Mouse (Mus musculus) kidney, adult 2 months (tissue): ENCODE measurements around the gene Map3k9.

ENCODE experiments used
- CTCF ChIP-seq: fragments of 200-500 bp; conservative IDR thresholded peaks from 2 replicates; pipeline ENCODE4 v1.5.1; 2011; ENCODE audit warnings: low read depth, mild to moderate bottlenecking, control low read depth, low read length, moderate library complexity, mixed read lengths; ENCODE audit not compliant: insufficient read depth, insufficient read length
- POLR2A ChIP-seq: fragments of 200-500 bp; IDR thresholded peaks from one replicate; pipeline ENCODE4 v1.6.1; 2011; ENCODE audit warnings: low read depth, low read length, control low read depth

DNA sequence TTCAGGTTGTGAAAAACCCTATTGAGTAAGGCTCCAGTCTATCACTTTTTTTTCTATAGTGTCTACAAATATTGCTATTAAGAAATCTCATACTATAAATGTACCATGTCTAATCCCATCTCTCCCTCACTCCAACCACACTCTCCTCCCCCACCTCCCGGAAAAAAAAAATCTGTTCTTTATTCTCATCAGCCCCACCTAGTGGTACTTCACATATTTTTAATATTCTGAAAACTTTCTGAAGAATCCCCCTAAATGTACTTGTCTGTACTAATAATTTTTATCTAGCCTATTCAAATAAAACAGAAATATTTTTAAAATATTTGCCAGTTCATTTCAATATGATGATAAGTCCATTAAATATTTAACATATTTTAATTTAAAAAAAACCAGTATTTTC lies 78.1 kb downstream of the Map3k9 start:
- TF ChIP-seq CTCF (no peak), POLR2A (no peak)
